Mouse (Mus musculus) layer of hippocampus, adult 9-11 months (tissue): Measurements from ENCODE around the gene Rtkn.

Experiments used
- DNase-seq: peaks from one replicate; pipeline ENCODE4 v3.0.0; 2022

Gene Rtkn

DNA sequence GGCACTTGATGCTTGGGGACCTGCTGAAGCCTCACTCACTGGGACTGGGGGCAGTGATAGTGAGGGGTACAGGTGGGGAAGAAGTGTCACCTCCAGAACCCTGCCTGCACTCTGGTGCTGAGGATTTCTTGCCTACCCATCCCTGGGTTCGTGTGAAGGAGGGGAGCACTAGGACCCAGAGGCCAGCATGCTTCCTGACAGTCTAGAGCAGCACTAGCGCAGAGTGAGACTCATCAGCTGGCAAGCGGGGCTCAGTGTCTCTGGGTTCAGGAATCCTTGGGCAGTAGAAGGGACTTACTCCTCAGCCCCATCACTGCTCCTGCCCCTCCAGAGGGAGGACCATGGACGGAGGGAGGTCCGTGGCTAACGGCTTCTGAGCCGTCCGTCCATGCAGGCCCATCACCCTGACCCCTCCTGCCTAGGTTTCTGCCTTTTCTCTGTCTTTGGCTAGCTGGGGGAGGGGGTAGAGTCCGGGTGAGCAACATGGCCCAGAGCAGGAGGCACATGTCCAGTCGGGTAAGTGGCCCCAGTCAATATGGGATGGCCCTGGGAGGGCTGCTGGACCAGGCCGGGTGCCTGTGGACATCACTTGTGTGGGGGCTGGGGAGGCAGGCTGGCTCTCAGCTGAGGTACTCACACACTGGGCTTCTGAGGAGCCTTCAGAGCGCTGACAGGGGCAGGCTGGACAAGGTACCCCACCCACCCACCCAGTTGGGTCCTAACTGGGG lies 44.3 kb downstream of the Rtkn start:
- DNase-seq = peak; percentile 69

DNA sequence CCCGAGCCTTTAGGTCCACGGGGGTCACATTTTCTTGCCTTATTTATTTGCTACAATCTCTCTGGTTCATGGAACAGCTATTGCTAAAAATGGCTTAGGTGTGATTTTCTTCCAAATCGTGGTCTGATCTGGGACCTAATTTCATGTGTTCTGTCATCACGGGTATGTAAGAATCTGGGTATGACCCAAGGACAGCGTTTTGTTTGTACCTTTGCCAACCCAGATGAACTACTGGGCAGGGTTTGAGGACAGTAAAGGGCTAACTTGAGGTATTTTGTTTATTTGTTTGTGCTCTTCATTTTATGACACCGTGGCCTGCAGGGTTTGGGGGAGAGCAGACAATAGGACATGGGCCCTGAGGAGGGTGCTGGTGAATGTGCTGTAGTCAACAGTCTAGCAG lies 45.3 kb downstream of the Rtkn start:
- no peak for DNase-seq

DNA sequence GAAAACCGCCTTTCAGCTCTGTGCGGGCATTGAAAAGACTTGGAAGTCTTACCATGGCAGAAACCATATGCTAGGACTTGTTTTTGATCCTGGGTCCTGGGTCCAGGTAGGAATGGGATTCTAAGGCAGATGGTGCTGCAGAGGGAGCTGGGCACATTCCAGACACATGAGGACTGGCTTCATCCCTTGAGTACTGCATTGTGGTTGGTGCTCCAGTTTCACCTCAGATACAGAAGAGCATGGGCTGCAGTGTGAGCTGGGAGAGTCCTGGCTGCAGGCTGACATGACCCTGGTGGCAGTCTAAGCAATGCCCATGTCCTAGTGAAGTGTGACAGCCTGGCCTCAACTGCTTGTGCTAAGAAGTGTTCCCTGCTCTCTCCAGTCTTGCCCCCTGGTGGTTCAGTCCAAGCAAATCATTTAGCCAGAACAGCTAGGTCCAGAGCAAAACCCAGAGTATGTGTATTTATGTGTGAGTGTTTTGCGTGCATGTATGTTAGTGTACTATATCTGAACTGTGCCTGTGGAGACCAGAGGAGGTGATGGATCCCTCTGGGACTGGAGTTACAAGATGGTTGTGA lies 49.7 kb downstream of the Rtkn start:
- DNase-seq = no peak

DNA sequence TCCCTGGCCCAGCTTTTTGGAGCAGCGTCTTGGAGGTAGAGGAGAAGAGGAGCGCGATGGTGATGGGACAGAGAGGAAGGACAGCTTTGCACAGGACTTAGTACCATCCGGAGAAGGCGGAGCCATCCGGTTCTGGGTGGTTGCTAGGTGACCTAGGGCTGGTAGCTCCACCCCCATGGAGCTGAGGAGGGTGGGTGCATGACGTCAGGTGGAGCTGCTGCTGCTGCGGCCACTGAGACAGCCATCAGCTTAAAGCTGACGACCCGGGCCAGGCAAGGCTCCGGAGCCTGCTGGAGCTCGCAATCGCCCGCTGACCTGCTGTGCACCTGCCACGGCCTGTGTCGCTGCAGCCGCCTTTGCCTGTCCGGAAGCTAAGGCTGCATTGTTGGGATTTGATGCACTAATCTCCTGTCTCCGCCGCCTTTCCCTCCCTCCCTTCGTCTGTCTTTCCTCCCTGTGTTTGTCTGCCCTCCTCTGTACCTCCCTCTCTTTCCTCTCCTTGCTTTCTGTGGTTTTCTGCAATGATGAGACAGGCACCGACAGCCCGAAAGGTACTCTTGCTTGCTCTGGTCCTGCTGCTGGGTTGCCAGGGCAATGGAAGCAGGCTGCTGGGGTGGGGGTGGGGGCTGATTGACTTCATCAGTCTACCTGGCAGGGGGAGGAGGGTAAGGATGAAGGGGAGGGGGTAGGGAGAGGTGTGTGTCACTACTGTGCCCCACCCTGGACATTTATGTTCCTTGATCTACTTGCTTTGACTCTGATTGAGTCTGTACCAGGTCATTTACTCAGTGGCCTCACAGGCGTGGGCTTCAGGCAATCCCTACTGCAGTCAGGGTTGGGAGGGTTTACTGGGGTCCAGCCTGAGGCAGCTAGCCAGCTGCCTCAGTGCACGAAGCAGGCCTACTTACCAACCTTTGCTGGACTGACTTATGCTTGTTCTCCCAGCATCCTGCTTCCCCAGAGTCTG lies 50.9 kb downstream of the Rtkn start:
- DNase-seq = peak; percentile 95

DNA sequence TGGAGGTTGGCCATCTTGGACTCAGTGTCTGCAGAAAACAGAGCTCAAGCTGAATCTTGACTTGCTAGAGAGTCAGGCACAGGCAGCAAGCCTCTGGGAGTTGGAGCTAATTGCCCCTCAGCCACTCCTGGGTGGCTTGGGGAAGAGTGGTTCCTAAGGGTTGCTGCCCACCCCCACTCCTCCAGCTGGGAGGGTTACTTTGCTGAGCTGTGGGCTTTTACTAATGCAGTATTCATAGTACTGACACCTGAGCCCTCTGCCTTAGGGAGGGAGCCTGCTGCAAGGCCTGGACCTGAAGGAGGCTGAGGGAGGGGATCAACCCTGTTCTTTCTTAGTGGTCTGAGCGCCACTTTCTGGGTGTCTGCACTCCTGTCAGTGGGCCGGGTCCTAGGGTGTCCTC lies 51.7 kb downstream of the Rtkn start:
- DNase-seq = no peak

DNA sequence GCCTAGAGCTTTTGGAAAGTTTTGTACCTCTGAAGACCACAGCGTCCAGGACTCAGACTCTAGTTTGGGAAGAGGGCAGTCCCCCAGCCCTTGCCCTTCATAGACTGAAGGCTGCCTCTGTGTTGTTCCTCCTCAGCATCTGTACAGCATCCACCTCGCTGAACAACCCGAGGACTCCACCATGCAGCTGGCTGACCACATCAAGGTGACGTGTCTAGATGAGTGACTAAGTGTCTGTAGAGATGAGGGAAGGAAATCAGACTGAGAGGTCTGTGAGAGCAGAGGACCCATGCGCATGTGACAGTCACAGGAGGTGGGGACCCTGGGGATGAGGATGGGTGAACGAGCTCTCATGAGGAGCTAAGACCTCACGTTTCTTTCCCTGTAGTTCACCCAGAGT lies 58.3 kb downstream of the Rtkn start:
- DNase-seq = no peak

DNA sequence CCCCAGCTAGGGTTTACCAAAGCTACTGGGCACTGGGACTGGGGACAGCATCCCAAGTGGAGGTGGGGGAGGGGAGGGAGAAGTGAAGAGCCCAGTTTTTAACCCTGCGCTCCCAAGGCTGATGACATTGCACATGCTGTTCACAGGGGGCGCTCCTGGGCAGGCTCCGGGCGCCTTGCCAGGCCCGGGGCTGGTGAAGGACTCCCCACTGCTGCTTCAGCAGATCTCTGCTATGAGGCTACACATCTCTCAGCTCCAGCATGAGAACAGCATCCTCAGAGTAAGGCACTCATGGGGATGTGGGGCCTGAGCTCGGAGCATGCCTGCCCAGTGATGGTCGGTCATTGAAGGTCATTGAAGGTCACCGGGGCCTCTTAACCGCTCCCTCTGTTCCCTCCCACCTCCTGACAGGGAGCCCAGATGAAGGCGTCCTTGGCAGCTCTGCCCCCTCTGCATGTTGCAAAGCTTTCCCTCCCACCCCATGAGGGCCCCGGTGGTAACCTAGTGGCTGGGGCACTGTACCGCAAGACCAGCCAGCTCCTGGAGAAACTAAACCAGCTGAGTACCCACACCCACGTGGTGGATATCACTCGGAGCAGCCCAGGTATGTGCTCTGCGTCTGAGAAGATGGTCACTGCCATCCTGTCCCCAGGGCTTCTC lies 62.2 kb downstream of the Rtkn start:
- peak; percentile 63 for DNase-seq
